Mouse (Mus musculus): ENCODE measurements around the gene Bcas3. TPM values are rescaled to one million over a fixed set of nuclear protein-coding genes. Genes with fewer than 3 reads are reported as not detected.

The Bcas3 gene
- polyA plus RNA-seq, 2 experiments from 2014 or later = 31.7 to 46.6 TPM

DNA sequence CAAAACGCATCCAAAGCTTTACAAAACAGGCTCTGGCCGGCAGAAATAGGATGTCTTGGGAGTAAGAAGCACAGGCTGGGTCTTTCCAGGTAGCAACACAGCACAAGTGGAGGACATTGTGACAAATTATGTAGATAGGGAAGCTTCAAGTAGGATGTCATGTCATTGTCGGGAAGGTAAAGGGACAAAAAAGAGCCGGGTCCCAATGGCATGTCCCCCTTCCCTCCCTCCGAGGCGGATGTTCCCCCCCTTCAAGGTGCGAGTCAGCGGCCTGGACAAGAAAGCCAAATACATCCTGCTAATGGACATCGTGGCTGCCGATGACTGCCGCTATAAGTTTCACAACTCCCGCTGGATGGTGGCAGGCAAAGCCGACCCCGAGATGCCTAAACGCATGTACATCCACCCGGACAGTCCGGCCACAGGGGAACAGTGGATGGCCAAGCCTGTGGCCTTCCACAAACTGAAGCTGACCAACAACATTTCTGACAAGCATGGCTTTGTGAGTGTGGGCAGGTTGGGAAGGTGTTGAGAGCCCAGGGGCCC is 481.5 kb downstream of the Bcas3 start:
- no peak for ATAC-seq

DNA sequence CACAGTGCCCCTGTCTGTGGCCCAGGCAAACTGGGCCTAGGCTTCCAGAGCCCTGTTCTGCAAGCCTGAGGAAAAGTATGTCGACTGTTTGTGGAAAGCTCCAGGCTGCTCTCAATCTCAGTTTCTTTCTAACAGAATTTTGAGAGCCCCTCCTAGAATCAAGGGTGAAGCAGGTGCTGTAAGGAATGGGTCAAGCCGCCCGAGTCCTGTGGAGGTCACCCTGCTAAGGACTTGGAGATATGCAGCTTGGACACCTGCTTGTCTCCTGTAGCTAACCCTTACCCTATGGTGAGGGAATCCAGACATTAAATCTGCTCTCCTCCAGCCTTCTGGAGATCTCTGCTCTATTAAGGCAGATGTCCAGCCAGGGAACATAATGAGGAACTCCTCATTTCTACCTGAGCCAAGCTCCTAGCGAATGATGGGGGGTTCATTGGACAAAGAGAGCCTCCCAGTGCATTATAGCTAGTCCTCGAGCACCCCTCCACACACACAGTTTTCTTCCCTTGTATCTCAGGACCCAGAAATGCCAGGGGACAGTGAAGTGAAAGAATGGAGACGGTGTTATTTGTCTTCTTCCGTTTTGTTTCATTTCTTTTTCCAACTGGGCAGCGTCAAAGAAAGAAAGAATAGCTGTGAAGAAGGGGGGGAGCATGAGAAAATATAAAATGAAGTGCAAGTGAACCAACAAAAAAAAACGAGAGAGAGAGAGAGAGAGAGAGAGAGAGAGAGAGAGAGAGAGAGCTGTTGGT is 482.2 kb downstream of the Bcas3 start:
- no peak for ATAC-seq

DNA sequence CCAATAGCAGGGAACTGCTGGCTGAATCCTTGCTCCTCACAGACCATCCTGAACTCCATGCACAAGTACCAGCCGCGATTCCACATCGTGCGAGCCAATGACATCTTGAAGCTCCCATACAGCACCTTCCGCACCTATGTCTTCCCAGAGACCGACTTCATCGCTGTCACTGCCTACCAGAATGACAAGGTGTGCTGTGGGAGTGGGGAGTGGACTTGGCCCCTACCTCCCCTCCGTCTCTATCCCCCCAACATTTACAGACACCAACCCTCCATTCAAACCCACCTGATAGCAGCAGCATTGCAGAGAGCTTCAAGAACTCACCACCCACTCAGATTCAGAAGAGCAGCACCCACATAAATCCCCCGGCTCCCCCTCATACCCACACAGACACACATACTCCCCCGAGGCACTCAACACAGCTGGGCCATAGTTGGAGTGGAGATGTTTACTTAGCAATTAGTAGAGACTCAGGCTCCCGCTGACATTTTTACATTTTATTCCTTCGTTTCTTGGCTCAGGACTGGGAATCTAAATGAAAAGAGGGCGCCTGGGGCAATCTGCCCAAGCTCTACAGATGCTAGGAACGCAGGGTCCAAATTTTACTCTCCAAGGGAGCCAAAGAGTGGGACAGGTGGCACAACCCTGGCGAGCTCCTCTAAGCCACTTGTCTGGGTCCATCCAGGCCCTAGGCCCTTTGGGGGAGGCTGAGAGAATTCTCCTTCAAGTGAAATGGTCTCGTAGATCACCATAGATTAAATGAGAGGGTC is 483.0 kb downstream of the Bcas3 start:
- ATAC-seq = no peak

DNA sequence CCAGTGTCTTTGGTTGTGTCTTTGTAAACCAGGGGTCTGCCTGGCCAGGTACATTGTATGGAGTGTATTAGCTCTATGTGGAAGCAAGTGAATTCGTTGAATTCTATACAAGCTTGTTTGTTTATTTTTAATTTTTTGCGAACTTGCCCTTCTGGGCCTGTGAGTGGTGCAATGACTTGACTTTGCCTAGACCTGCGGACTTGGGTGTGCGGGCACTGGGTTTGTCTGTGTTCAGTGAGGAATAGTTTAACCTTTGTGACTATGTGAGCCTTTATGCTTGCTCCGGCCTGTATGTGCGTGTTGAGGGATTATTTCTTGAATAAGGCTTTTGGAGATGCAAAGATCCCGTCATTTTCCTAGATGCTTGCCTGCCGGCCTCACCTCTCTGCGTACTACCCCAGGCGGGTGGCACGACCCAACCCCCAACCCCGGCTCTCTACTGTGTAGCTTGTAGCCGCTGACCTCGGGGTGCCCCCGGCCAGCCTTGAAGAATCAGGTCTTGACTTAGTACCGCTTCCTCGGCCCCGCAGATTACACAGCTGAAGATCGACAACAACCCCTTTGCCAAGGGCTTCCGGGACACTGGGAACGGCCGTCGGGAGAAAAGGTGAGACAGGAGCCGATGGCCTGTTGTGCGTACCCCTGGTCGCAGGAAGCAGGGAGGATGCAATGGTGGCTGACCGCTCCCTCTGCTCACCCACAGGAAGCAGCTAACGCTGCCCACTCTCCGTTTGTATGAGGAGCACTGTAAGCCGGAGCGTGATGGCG is 483.7 kb downstream of the Bcas3 start:
- ATAC-seq = no peak

DNA sequence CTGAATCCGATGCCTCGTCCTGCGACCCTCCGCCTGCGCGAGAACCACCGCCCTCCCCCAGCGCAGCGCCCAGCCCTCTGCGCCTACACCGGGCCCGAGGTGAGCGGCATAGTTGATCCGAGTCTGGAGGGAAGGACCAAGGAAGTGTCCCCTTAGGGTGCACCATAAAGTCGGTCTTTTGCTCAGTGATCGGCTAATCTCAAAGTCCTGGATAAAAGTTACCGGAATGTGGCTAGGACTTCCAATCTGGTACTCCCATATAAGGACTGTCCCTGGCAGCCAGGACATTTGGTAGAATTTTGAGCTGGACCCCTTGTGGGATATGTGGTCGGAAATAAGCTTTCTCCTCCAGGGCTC is 484.3 kb downstream of the Bcas3 start:
- ATAC-seq = no peak

DNA sequence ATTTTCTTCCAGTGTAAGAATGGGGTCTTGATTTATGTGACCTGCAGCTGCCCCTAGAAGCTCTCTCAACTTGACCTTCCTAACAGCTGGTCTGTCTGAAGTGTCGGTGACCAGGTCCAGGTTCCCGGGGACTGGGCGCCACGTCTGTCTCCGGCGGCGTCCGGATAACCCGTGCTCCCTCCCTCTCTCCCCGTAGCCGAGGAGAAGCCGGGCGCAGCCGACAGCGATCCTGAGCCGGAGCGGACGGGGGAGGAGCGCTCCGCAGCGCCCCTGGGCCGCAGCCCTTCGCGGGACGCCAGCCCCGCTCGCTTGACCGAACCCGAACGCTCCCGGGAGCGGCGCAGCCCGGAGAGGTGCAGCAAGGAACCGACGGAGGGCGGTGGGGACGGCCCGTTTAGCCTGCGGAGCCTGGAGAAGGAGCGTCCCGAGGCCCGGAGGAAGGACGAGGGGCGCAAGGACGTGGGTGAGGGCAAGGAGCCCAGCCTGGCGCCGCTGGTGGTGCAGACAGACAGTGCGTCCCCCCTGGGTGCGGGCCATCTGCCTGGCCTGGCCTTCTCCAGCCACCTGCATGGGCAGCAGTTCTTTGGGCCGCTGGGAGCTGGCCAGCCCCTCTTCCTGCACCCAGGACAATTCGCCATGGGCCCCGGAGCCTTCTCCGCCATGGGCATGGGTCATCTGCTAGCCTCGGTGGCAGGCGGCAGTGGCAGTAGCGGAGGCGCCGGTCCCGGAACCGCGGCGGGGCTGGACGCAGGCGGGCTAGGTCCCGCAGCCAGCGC is 484.9 kb downstream of the Bcas3 start:
- no peak for ATAC-seq

DNA sequence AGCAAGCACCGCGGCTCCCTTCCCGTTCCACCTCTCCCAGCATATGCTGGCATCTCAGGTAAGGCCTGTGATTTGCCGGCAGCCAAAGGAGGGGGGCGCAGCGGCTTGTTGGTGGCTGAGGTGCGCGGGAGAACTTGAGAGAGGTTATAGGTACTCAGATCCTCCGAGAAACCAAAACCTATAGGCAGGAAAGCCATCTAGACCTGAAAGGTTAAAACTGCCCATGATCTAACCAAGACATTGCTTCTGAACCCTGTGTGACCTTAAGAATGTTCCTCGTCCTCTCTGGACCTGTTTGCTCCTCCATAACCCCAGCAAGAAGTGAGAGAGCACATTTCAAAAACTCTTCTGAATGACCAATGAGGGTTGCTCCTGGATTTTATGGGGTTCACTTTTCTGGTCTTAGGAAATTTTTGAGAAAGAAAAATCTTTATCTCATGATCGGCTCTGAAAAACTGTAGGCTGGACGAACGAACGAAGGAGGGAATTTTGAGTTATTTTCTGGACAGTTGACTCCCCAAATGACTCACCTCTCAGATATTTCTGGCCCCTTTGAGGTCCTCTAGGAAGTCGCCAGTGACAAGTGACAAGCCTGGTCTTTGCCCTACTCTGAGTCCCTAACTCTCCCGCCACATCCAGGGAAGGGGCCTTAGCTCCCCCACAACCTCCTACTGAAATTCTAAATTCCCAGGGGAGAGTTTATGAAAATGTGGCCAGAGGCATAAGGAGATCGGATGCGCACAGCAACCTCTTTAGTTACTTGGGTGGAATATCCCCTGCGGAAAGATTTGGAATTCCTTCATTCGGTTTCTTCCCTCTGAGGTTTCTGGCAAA is 485.7 kb downstream of the Bcas3 start:
- no peak for ATAC-seq

DNA sequence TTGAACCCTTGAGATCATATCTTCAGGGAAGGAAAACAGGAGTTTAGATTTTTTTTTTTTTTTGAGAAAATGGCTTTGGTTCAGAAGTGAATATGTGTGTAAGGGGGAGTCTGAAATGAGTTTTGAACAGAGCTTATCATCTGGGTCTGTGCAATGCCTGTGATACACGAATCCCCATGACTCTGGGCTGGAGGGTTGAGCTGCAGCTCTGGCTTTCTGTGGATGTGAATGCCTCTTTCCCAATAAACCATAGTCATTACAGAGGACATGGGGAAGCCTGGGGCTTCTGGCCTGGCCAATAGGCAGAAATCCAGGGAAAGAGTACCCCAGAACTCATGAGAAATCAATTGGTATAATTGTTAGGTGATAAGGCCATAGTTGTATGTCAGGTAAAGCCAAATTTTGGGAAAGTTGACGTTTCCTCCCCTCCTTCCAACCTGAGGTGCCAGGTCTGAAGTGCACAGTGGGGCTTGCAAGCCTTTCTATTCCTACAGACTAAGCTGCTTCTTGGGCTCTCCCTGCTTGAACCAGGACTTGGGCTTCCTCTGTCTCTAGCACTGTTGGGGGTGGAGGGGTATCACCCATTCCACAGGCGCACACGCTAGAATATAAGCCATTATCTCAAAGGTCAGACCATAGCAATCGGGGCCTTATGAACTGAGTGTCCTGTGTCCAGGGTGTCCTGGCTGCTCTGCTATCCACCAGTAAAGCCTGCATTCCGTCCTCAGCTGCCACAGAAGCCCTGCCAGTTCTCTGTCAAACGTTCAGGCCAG is 486.5 kb downstream of the Bcas3 start:
- ATAC-seq = no peak

DNA sequence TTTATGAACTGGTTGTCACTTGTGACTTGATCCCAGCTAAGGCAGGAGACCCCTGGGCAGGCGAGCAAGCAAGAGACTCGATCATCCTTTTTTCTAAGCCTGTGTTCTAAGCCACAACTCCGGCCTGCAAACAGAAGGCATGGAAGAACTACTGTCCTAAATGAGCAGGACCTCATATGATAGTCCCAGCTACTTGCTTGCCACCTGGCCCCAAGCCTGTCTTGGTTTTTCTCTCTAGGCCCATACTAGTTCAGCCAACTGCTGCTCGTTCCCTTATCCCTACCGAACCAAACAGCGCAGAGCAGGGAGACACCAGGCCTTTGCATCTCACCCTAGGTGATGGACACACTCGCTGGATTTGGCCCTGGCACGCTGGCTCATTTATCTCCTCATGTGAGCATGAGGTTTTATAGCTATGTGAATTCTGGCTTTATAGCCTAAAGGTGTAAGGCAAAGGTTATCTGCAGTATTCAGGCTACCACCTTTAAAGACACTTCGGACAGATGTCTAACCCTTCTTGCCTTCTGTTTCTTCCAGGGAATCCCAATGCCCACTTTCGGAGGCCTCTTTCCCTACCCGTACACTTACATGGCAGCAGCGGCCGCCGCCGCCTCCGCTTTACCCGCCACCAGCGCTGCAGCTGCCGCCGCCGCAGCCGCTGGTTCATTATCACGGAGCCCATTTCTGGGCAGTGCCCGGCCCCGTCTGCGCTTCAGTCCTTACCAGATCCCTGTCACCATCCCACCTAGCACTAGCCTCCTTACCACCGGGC is 487.2 kb downstream of the Bcas3 start:
- no peak for ATAC-seq

DNA sequence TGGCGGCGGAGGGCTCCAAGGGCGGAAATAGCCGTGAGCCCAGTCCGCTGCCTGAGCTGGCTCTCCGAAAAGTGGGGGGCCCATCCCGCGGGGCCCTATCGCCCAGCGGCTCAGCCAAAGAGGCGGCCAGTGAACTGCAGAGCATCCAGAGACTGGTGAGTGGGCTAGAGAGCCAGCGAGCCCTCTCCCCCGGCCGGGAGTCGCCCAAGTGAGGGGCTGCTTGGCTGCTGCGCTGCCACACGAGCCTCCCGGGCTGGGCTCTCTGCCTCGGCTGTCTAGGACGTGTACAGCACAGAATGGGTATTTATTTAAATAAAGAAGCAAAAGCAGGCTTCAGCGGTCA is 487.8 kb downstream of the Bcas3 start:
- no peak for ATAC-seq

DNA sequence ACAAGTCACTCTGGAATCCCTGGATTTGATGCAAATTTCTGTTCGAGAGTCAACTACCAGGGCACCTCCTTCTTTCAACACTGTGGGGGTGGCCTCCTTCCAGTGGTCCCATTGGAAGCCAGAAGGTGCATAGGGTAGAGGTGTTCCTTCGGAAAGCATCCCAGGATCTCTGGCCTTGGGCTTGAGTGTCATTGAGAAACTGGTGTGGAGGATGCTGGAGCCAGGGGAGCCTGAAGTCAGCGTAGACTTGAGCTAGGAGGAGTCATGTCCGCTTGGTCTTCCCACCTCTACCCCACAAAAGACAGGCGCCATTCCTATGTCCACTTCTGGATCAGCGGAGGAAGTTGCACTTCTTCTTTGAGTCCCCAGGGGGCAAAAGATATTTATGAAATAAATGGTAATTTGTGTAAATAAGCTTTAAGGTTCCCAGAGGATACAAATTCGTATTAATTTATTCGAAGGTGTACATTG is 488.3 kb downstream of the Bcas3 start:
- ATAC-seq = no peak

DNA sequence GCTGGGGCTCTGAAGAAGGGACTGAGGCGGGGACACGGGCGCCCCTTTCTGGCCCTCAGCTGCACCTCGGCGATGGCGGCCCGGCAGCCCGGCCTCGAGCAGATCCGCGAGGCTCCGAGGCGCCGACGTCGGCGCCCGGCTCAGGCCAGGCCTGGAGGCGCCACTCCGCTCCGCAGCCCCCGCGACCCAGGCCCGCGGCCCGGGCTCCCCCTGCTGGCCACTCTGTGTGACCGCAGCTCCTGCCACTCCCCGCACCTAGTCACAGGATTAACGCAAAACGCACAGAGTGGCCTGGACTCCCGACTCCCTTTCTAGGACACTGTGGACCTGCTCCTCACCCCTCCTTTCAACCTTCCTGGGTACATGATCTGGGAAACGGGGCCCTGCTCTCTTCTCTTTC is 489.0 kb downstream of the Bcas3 start:
- peak; percentile 34 for ATAC-seq

DNA sequence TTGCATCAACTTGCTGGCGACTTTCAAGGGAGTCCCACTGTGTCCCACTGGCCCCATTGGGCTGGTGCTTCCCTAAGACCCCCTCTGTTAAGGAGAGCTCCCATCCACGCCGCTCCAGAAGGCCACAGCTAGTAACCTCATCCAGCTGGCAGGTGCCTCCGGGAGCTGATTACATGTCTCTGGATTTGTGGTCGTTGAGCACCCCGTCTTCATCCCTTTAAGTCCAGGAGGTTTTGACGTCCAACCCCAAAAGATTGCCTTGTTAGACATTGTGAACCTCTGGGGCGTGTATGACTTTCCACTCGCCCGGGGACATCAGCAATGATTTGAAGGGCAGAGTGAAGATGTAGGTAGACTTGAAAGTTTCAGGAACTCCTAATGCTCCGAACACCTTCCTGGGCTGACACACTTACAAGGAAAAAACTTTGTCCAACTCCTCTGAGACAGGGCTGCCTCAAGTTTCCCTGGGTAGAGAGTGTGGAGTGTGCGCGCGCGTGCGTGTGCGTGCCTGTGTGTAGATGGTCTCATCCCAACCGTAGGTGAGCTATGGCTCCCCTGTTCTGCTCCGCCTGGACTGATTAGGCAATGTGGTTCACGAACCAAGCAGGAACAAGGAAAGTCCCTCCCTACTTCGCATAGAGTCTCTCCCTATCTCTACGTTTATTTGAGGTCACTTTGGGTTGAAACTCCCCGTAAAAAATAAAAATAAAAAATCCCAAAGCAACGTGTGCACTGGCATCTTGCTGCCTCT is 489.8 kb downstream of the Bcas3 start:
- no peak for ATAC-seq

DNA sequence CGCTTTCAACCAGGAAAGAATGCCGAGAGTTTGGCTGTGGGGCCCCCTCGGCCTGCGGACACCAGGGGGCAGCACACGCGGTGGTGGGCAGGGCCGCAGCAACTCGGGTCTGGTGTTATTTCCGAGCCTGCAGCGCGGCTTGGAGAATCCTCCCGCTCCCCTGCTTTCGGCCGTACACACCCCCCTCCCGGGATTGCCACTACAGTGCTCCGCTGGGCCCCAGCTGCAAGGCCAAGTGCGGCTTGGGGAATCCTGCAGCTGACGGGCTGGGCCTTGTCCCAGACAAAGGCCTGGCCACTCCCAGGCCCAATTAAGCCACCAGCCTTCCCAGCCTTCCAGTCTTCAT is 490.4 kb downstream of the Bcas3 start:
- no peak for ATAC-seq

DNA sequence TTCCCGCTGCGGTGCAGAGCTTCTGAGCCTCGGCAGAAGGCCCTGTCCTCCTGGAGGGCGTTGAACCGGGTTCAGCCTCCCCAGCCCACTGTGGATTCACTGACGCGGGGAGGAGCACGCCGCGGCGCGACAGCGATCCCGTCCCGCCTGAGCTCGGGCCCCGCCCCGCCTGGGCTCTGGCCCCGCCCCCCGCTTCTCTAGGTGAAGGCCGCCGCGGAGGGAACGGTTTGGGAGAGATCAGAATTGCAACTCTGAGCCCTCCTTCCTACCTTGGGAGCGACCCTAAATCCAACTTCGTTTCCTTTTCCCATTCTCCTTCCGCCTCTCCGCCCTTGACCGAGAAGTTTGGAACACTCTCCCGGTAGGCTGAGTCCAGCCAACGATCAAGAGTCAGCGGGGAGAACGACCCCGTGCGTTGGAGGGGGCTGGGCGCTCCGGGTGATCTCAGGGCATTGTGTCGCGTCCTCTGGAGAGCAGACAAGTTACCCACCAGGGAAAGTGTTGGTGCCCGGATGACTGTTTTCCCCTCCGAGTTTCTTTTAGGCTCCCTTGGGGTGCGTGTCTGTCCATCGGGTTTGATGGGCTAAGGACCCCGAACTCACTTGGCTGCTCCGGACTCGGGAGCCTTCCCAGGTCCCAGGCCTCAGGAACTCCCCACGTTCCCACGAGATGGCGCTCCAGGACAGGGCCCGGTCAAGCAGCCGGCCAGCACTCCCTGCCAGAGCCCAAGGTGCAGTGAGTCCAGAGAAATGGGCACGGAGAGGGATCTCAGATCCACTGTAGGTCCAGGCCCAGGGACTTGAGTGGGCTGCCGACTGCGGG is 491.4 kb downstream of the Bcas3 start:
- no peak for ATAC-seq

DNA sequence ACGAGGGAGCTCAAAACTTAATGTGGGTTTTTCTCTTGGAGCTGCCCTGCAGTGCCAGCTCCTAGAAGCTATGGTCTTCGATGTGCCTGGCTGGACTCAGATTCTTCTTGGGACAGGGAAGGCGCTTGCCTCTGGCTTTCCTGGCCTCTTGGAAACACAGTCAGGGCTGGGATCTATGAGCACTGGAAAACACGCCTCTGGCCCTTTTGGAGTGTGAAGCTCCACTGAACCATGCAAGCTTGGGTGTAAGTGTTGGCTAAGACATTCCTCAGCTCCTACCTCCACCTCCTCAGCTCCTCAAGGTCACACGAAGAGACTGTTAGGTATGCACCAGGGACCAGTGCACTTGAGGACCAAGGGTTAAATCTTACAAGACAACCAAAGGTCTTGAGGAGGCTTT is 492.0 kb downstream of the Bcas3 start:
- no peak for ATAC-seq

DNA sequence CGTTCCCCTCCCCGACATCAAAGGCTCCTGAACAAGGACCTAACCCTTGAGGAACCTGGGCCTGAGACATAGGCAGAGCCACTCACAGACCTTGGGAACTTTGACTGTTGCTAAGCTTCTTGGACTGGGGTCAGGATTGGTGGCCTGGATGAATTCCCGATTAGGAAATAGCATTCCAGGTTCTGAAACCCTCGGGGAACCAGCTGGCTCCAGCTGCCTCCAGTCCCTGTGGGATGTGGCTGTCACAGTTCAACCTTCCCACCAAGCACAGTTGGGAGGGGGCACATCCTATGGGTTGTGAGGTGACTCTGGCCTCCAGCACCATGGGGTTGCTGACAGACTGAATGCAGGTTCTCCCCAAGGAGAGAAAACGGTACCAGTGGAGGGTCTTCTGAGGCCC is 493.0 kb downstream of the Bcas3 start:
- no peak for ATAC-seq

DNA sequence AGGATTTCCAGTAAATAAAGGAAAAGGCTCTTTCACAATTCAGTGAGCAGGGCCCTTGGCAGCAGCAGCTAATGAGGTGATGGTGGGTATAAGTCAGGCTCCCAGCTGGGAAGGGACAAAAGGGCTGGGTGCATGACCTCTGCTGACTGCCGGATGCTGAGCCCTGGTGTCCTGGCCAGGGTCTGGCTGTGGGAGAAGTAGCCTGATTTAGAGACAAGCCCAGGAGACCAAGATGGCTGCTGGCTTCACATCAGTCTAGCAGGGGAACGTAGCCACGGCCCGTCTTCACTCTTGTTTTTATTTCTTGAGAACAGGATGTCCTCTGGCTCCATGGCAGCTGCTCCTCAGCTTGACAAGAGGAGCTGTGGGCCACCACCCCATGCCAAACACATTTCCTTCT is 493.5 kb downstream of the Bcas3 start:
- no peak for ATAC-seq
